19 mouse cellular contexts compared by ENCODE assay signal in genomic region chr2:32665345-32665744, GRCm38 (mm10). TPM values are rescaled to one million over a fixed set of nuclear protein-coding genes. Genes with fewer than 3 reads are reported as not detected.
DNase-seq lines count a peak whose midpoint lies in the region; ATAC-seq and TF ChIP-seq lines count a peak whose summit lies in the region.
"Had no signal": no experiment of that assay in that cellular context is flagged by ENCODE, and none has a peak within 500 bp of the region (broad histone marks: within the 10 kb centered on the region; RNA-seq: fewer than 3 reads in every experiment).

No protein-coding gene starts in this region.

- no peak overlapping the region for H3K4me2 ChIP-seq in forebrain, embryonic 14.5 days (ENCODE audit: low read length)
- no peak overlapping the region for H3K4me2 ChIP-seq in heart, embryonic 14.5 days (ENCODE audit: low read length)
- H3K4me2 ChIP-seq in kidney, postnatal 0 days (ENCODE audit: low read length) = no peak overlapping the region
- H3K4me2 ChIP-seq: forebrain, embryonic 12.5 days; limb, embryonic 13.5 days; liver, embryonic 15.5 days; neural tube, embryonic 12.5 days had no signal

- no peak for ATAC-seq in forebrain, embryonic 14.5 days
- ATAC-seq in heart, embryonic 14.5 days (ENCODE audit: insufficient number of reproducible peaks, insufficient read depth, low FRiP score, low read depth) = no peak
- 0 out of 2 replicates have a peak, but pooled peaks have one; percentile 21 for ATAC-seq in kidney, postnatal 0 days (replicated peaks; ENCODE audit: low FRiP score, low read depth)
- ATAC-seq: CD4-positive, CD25-positive, alpha-beta regulatory T cell, adult 4 months; hindbrain, postnatal 0 days had no signal

- H3K27me3 ChIP-seq in forebrain, embryonic 10.5 days (ENCODE audit: poor library complexity, severe bottlenecking) = no peaks in the 10 kb centered on the region
- no peaks in the 10 kb centered on the region for H3K27me3 ChIP-seq in forebrain, embryonic 14.5 days (replicated peaks; ENCODE audit: control insufficient read depth, insufficient read depth, low read length)
- no peaks in the 10 kb centered on the region for H3K27me3 ChIP-seq in heart, embryonic 14.5 days (ENCODE audit: control insufficient read depth, insufficient read depth, low read length)
- no peaks in the 10 kb centered on the region for H3K27me3 ChIP-seq in kidney, postnatal 0 days (ENCODE audit: insufficient read depth, low read length)
- H3K27me3 ChIP-seq: forebrain, embryonic 12.5 days; limb, embryonic 13.5 days; liver, embryonic 15.5 days; neural tube, embryonic 12.5 days had no signal

- no peaks in the 10 kb centered on the region for H3K36me3 ChIP-seq in forebrain, embryonic 10.5 days (replicated peaks)
- no peaks in the 10 kb centered on the region for H3K36me3 ChIP-seq in forebrain, embryonic 14.5 days (ENCODE audit: control insufficient read depth, insufficient read depth, low read length)
- H3K36me3 ChIP-seq in heart, embryonic 14.5 days (ENCODE audit: control insufficient read depth, insufficient read depth, low read length) = peaks cover 29% of the 10 kb centered on the region
- H3K36me3 ChIP-seq in kidney, postnatal 0 days (ENCODE audit: insufficient read depth, low read length) = no peaks in the 10 kb centered on the region
- H3K36me3 ChIP-seq: forebrain, embryonic 12.5 days; limb, embryonic 13.5 days; liver, embryonic 15.5 days; neural tube, embryonic 12.5 days had no signal

- peaks cover 23% of the 10 kb centered on the region for H3K4me1 ChIP-seq in forebrain, embryonic 10.5 days
- H3K4me1 ChIP-seq in forebrain, embryonic 14.5 days (ENCODE audit: control insufficient read depth, insufficient read depth, low read length) = no peaks in the 10 kb centered on the region
- peaks cover 35 to 50% of the 10 kb centered on the region in 2 experiments for H3K4me1 ChIP-seq in heart, embryonic 14.5 days (ENCODE audit: control insufficient read depth in 2 of 2, insufficient read depth in 2 of 2, low read length in 2 of 2)
- H3K4me1 ChIP-seq in kidney, postnatal 0 days (replicated peaks; ENCODE audit: insufficient read depth, low read length) = 0 out of 2 replicates have a peak, but pooled peaks cover 5% of the 10 kb centered on the region
- peaks cover 21% of the 10 kb centered on the region for H3K4me1 ChIP-seq in brown adipose tissue, adult 24 weeks (ENCODE audit: control insufficient read depth, insufficient read depth, insufficient read length, low read length)
- H3K4me1 ChIP-seq: neural tube, embryonic 12.5 days had no signal

- H3K9me3 ChIP-seq in forebrain, embryonic 10.5 days = no peaks in the 10 kb centered on the region
- no peaks in the 10 kb centered on the region for H3K9me3 ChIP-seq in forebrain, embryonic 14.5 days (replicated peaks; ENCODE audit: control insufficient read depth, low read length)
- H3K9me3 ChIP-seq in heart, embryonic 14.5 days (ENCODE audit: control insufficient read depth, low read length) = no peaks in the 10 kb centered on the region
- H3K9me3 ChIP-seq in kidney, postnatal 0 days (replicated peaks; ENCODE audit: low read length) = no peaks in the 10 kb centered on the region
- H3K9me3 ChIP-seq: forebrain, embryonic 12.5 days; limb, embryonic 13.5 days; liver, embryonic 15.5 days; neural tube, embryonic 12.5 days had no signal

- H3K4me3 ChIP-seq in forebrain, embryonic 10.5 days = no peak overlapping the region
- no peak overlapping the region for H3K4me3 ChIP-seq in forebrain, embryonic 14.5 days (ENCODE audit: low read depth, low read length)
- no peak overlapping the region for H3K4me3 ChIP-seq in heart, embryonic 14.5 days (ENCODE audit: control insufficient read depth in 1 of 2, insufficient read depth in 1 of 2, low read depth in 1 of 2, low read length in 2 of 2)
- no peak overlapping the region for H3K4me3 ChIP-seq in kidney, postnatal 0 days (replicated peaks; ENCODE audit: low read depth, low read length)
- H3K4me3 ChIP-seq in brown adipose tissue, adult 24 weeks (ENCODE audit: insufficient read depth, low read depth, low read length) = no peak overlapping the region
- H3K4me3 ChIP-seq: forebrain, embryonic 12.5 days; limb, embryonic 13.5 days; liver, embryonic 15.5 days; neural tube, embryonic 12.5 days had no signal

- 89% methylated on average over 8 of the region's 8 CpGs for WGBS in forebrain, embryonic 10.5 days
- 81% methylated on average over 8 of the region's 8 CpGs for WGBS in forebrain, embryonic 14.5 days
- 48% methylated on average over 8 of the region's 8 CpGs for WGBS in heart, embryonic 14.5 days
- 66% methylated on average over 8 of the region's 8 CpGs for WGBS in kidney, postnatal 0 days

- DNase-seq in forebrain, embryonic 10.5 days (ENCODE audit: extremely low spot score, low spot score) = no peak
- DNase-seq in forebrain, embryonic 14.5 days (ENCODE audit: low spot score) = no peak
- DNase-seq in heart, adult 9 months (ENCODE audit: low spot score in 2 of 2) = no peak
- no peak for DNase-seq in kidney, postnatal 0 days (ENCODE audit: low spot score)
- DNase-seq in kidney, adult 11 months = no peak
- no peak for DNase-seq in right cerebral cortex, adult 2 months (ENCODE audit: low spot score in 2 of 2)
- DNase-seq: embryo, embryonic 11 days; gastrocnemius, postnatal 36 days; kidney, postnatal 25 days; lung, postnatal 10 days; thymus, postnatal 25 days had no signal

- no peak for TF ChIP-seq CTCF in kidney, postnatal 0 days (IDR thresholded peaks at IDR 0.05; ENCODE audit: low read depth)

- peak overlapping the region; percentile 58 for H3K27ac ChIP-seq in forebrain, embryonic 10.5 days
- H3K27ac ChIP-seq in forebrain, embryonic 14.5 days (ENCODE audit: low read depth, low read length) = no peak overlapping the region
- peak overlapping the region; percentile 9 to 58 for H3K27ac ChIP-seq in heart, embryonic 14.5 days (replicated peaks in 1 of 2; ENCODE audit: control insufficient read depth in 1 of 2, insufficient read depth in 1 of 2, low read depth in 2 of 2, low read length in 2 of 2)
- H3K27ac ChIP-seq in kidney, postnatal 0 days = no peak overlapping the region
- peak overlapping the region; percentile 22; the same call in 1 of the 2 replicates for H3K27ac ChIP-seq in brown adipose tissue, adult 24 weeks (replicated peaks; ENCODE audit: low read depth, low read length)
- H3K27ac ChIP-seq: forebrain, embryonic 12.5 days; hindbrain, postnatal 0 days; limb, embryonic 13.5 days; liver, embryonic 15.5 days; neural tube, embryonic 12.5 days had no signal

- no peak overlapping the region for H3K9ac ChIP-seq in forebrain, embryonic 14.5 days (ENCODE audit: low read length)
- peak overlapping the region; percentile 0; the same call in 1 of the 2 replicates for H3K9ac ChIP-seq in heart, embryonic 14.5 days (ENCODE audit: low read length)
- H3K9ac ChIP-seq in kidney, postnatal 0 days (ENCODE audit: low read depth, low read length) = no peak overlapping the region
- H3K9ac ChIP-seq: forebrain, embryonic 12.5 days; limb, embryonic 13.5 days; liver, embryonic 15.5 days; neural tube, embryonic 12.5 days had no signal

RNA-seq across cellular contexts. Expression of gene Eng, which starts 18.9 kb away (rescaled TPM):
- 24.5 and 24.7 TPM in 2 replicates for polyA plus RNA-seq in forebrain, embryonic 10.5 days (2016; fragmentation: Nextera tagmentation; extraction: Ambion mirVana)
- 15.0 and 23.1 TPM in 2 replicates for polyA plus RNA-seq in forebrain, embryonic 14.5 days (2014; fragmentation: Nextera tagmentation; extraction: Ambion mirVana)
- 146 and 148 TPM in 2 replicates for polyA plus RNA-seq in heart, embryonic 14.5 days (2014; fragmentation: Nextera tagmentation; extraction: Ambion mirVana)
- 71.6 and 76.3 TPM in 2 replicates for polyA plus RNA-seq in kidney, postnatal 0 days (2015; fragmentation: Nextera tagmentation; extraction: Ambion mirVana)
- 22.4 and 28.7 TPM in 2 replicates for polyA plus RNA-seq in brown adipose tissue, adult 24 weeks (2012; ENCODE audit: insufficient read depth, insufficient read length, missing spikeins)
- polyA plus RNA-seq: CD4-positive, CD25-positive, alpha-beta regulatory T cell, adult 4 months had no signal

RNA-seq across cellular contexts. Expression of gene Fpgs, which starts 38.6 kb away (rescaled TPM):
- polyA plus RNA-seq in forebrain, embryonic 10.5 days (2016; fragmentation: Nextera tagmentation; extraction: Ambion mirVana) = 27.4 and 29.5 TPM in 2 replicates
- polyA plus RNA-seq in forebrain, embryonic 14.5 days (2014; fragmentation: Nextera tagmentation; extraction: Ambion mirVana) = 10.9 and 14.3 TPM in 2 replicates
- polyA plus RNA-seq in heart, embryonic 14.5 days (2014; fragmentation: Nextera tagmentation; extraction: Ambion mirVana) = 12.1 and 12.2 TPM in 2 replicates
- polyA plus RNA-seq in kidney, postnatal 0 days (2015; fragmentation: Nextera tagmentation; extraction: Ambion mirVana) = 36.1 and 36.2 TPM in 2 replicates
- polyA plus RNA-seq in brown adipose tissue, adult 24 weeks (2012; ENCODE audit: insufficient read depth, insufficient read length, missing spikeins) = 2.8 and 2.9 TPM in 2 replicates

RNA-seq across cellular contexts. Expression of gene Ak1, which starts 43.8 kb away (rescaled TPM):
- polyA plus RNA-seq in forebrain, embryonic 10.5 days (2016; fragmentation: Nextera tagmentation; extraction: Ambion mirVana) = 17.8 and 20.2 TPM in 2 replicates
- polyA plus RNA-seq in forebrain, embryonic 14.5 days (2014; fragmentation: Nextera tagmentation; extraction: Ambion mirVana) = 60.3 and 65.9 TPM in 2 replicates
- polyA plus RNA-seq in heart, embryonic 14.5 days (2014; fragmentation: Nextera tagmentation; extraction: Ambion mirVana) = 336 and 355 TPM in 2 replicates
- polyA plus RNA-seq in kidney, postnatal 0 days (2015; fragmentation: Nextera tagmentation; extraction: Ambion mirVana) = 38.7 and 41.6 TPM in 2 replicates
- 87.5 and 109 TPM in 2 replicates for polyA plus RNA-seq in brown adipose tissue, adult 24 weeks (2012; ENCODE audit: insufficient read depth, insufficient read length, missing spikeins)
- polyA plus RNA-seq: CD4-positive, CD25-positive, alpha-beta regulatory T cell, adult 4 months had no signal

RNA-seq across cellular contexts. Expression of gene Cdk9, which starts 47.5 kb away (rescaled TPM):
- 135 and 139 TPM in 2 replicates for polyA plus RNA-seq in forebrain, embryonic 10.5 days (2016; fragmentation: Nextera tagmentation; extraction: Ambion mirVana)
- 72.9 and 75.1 TPM in 2 replicates for polyA plus RNA-seq in forebrain, embryonic 14.5 days (2014; fragmentation: Nextera tagmentation; extraction: Ambion mirVana)
- polyA plus RNA-seq in heart, embryonic 14.5 days (2014; fragmentation: Nextera tagmentation; extraction: Ambion mirVana) = 44.5 and 45.3 TPM in 2 replicates
- 87.4 and 90.6 TPM in 2 replicates for polyA plus RNA-seq in kidney, postnatal 0 days (2015; fragmentation: Nextera tagmentation; extraction: Ambion mirVana)
- polyA plus RNA-seq in brown adipose tissue, adult 24 weeks (2012; ENCODE audit: insufficient read depth, insufficient read length, missing spikeins) = 27.3 and 27.6 TPM in 2 replicates

RNA-seq across cellular contexts. Expression of gene Sh2d3c, which starts 55.5 kb away (rescaled TPM):
- polyA plus RNA-seq in forebrain, embryonic 10.5 days (2016; fragmentation: Nextera tagmentation; extraction: Ambion mirVana) = 28.6 and 30.2 TPM in 2 replicates
- polyA plus RNA-seq in forebrain, embryonic 14.5 days (2014; fragmentation: Nextera tagmentation; extraction: Ambion mirVana) = 25.8 and 37.4 TPM in 2 replicates
- 23.7 and 27.7 TPM in 2 replicates for polyA plus RNA-seq in heart, embryonic 14.5 days (2014; fragmentation: Nextera tagmentation; extraction: Ambion mirVana)
- 31.1 and 31.3 TPM in 2 replicates for polyA plus RNA-seq in kidney, postnatal 0 days (2015; fragmentation: Nextera tagmentation; extraction: Ambion mirVana)
- 4.4 and 6.3 TPM in 2 replicates for polyA plus RNA-seq in brown adipose tissue, adult 24 weeks (2012; ENCODE audit: insufficient read depth, insufficient read length, missing spikeins)

Comparison
In these comparisons a context has a peak if more than half of its experiments do, and no peak if none do; other contexts are left out.
1. H3K27ac ChIP-seq: peak in forebrain, embryonic 10.5 days (single experiment), heart, embryonic 14.5 days (2 of 2) and brown adipose tissue, adult 24 weeks (single experiment); none in forebrain, embryonic 14.5 days (single experiment) and kidney, postnatal 0 days (single experiment).